Mouse (Mus musculus) heart, postnatal 0 days (tissue): Measurements from ENCODE around the gene Uhrf1bp1. TPM values are rescaled to one million over a fixed set of nuclear protein-coding genes. Genes with fewer than 3 reads are reported as not detected.

Source experiments
- ATAC-seq: fragments of 200-750 bp; cut with Nextera tagmentation; 2 replicates; pipeline ENCODE4 v1.8.0; 2017; ENCODE audit warnings: low read depth, moderate number of reproducible peaks, moderate library complexity; ENCODE audit not compliant: insufficient read depth
- DNase-seq: peaks from one replicate; pipeline ENCODE4 v3.0.0-alpha.2; 2016; ENCODE audit warnings: low spot score
- H3K27ac ChIP-seq: fragments of 300-500 bp; sonication (generic); 2 replicates; pipeline ENCODE4 v1.5.1; 2014; ENCODE audit warnings: low read depth, mild to moderate bottlenecking
- H3K27me3 ChIP-seq: fragments of 300-500 bp; sonication (generic); 2 replicates; pipeline ENCODE4 v1.6.1; 2014; ENCODE audit warnings: low read length, mixed read lengths; ENCODE audit not compliant: control insufficient read depth, insufficient read depth
- H3K36me3 ChIP-seq: fragments of 300-500 bp; sonication (generic); replicated peaks from 2 replicates; pipeline ENCODE4 v1.6.1; 2014; ENCODE audit warnings: low read length, mixed read lengths; ENCODE audit not compliant: control insufficient read depth, insufficient read depth
- H3K4me1 ChIP-seq: fragments of 300-500 bp; sonication (generic); 2 replicates; pipeline ENCODE4 v1.6.1; 2014; ENCODE audit warnings: antibody characterized with exemption; ENCODE audit not compliant: control insufficient read depth, insufficient read depth
- H3K4me2 ChIP-seq: fragments of 300-500 bp; sonication (generic); 2 replicates; pipeline ENCODE4 v1.6.1; 2014; ENCODE audit warnings: low read depth, mild to moderate bottlenecking, low read length, moderate library complexity
- H3K4me3 ChIP-seq: fragments of 300-500 bp; sonication (generic); 2 replicates; pipeline ENCODE4 v1.5.1; 2014; ENCODE audit warnings: low read depth, low read length
- H3K9ac ChIP-seq: fragments of 300-500 bp; sonication (generic); replicated peaks from 2 replicates; pipeline ENCODE4 v1.6.1; 2014; ENCODE audit warnings: low read depth, low read length, mixed read lengths
- H3K9me3 ChIP-seq: fragments of 300-500 bp; sonication (generic); replicated peaks from 2 replicates; pipeline ENCODE4 v1.6.1; 2016; ENCODE audit warnings: low read length; ENCODE audit not compliant: control insufficient read depth
- CTCF ChIP-seq: IDR thresholded peaks from 2 replicates; pipeline ENCODE4 v1.5.1; 2016; ENCODE audit warnings: antibody characterized with exemption, control low read depth, low read depth
- EP300 ChIP-seq: IDR thresholded peaks from 2 replicates; pipeline ENCODE4 v1.6.1; 2016; ENCODE audit warnings: antibody characterized with exemption, low read depth
- WGBS: fragments of 180-500 bp; shearing (Covaris S2); extraction: QIAGEN DNeasy Blood & Tissue Kit; methylation state at CpG from one replicate; pipeline ENCODE4 v1.1.7; 2014; 5-methylcytosine and 5-hydroxymethylcytosine counted together
- polyA plus RNA-seq: library from polyadenylated mRNA; unstranded; fragments of >200 nt; fragmentation: Nextera tagmentation; extraction: Ambion mirVana; gene quantifications from 2 replicates; pipeline ENCODE4 v1.2.1, GENCODE M21; 2015
- total RNA-seq: library from RNA; depleted of rRNA; stranded (reverse); fragments of >200 nt; gene quantifications from 2 replicates; pipeline ENCODE4 v1.2.3, GENCODE M21; 2014; ENCODE audit warnings: low replicate concordance

Uhrf1bp1 gene
- total and polyA plus RNA-seq, 2 experiments from 2014 or later = 1.9 to 12.3 TPM

- WGBS = 2% methylated on average over 52 of the region's 53 CpGs
- Histone ChIP-seq H3K27ac (peak within 1 kb of the TSS; percentile 90), H3K4me2 (peak within 1 kb of the TSS; percentile 99), H3K27me3 (no peaks in the 10 kb centered on the region), H3K36me3 (peaks cover 12% of the 10 kb centered on the region), H3K4me3 (peak within 1 kb of the TSS; percentile 95), H3K9ac (peak within 1 kb of the TSS; percentile 79), H3K4me1 (peaks cover 21% of the 10 kb centered on the region), H3K9me3 (no peaks in the 10 kb centered on the region)
- DNase-seq (peak; percentile 34), ATAC-seq (peak; percentile 47)
- no peak for TF ChIP-seq EP300
- no peak for TF ChIP-seq CTCF
Observed at GRCm38 (mm10) chr17:27909622-27910500, 53.6 kb downstream of the Uhrf1bp1 start, which contains the start of gene Taf11. TSS of gene Taf11 (minus strand) at chr17:27909844.

GRCm38 (mm10) chr17:27911371-27911770 lies 55.1 kb downstream of the Uhrf1bp1 start:
- TF ChIP-seq CTCF = no peak
- no peak for TF ChIP-seq EP300
- no peak overlapping the region for H3K4me2 ChIP-seq
- no peaks in the 10 kb centered on the region for H3K27me3 ChIP-seq
- ATAC-seq (no peak), DNase-seq (no peak)
- H3K9ac ChIP-seq = no peak overlapping the region
- WGBS = 89% methylated on average over 7 of the region's 7 CpGs
- H3K36me3 ChIP-seq = peaks cover 7% of the 10 kb centered on the region; the same call in 1 of the 2 replicates
- H3K27ac ChIP-seq = no peak overlapping the region
- no peaks in the 10 kb centered on the region for H3K9me3 ChIP-seq
- peaks cover 21% of the 10 kb centered on the region for H3K4me1 ChIP-seq
- H3K4me3 ChIP-seq = no peak overlapping the region

- Histone ChIP-seq H3K36me3 (peaks cover 7% of the 10 kb centered on the region; the same call in 1 of the 2 replicates), H3K9me3 (no peaks in the 10 kb centered on the region), H3K4me3 (no peak overlapping the region), H3K9ac (no peak overlapping the region), H3K27me3 (no peaks in the 10 kb centered on the region), H3K4me2 (no peak overlapping the region), H3K27ac (no peak overlapping the region), H3K4me1 (peaks cover 7% of the 10 kb centered on the region; the same call in 1 of the 2 replicates)
- TF ChIP-seq EP300 = no peak
- TF ChIP-seq CTCF = no peak
- ATAC-seq = no peak
- 89% methylated on average over 4 of the region's 4 CpGs for WGBS
- DNase-seq = no peak
Observed at GRCm38 (mm10) chr17:27914742-27915141, 58.5 kb downstream of the Uhrf1bp1 start.

GRCm38 (mm10) chr17:27916366-27916765 lies 60.1 kb downstream of the Uhrf1bp1 start:
- WGBS = 55% methylated on average over 4 of the region's 4 CpGs
- ATAC-seq = no peak
- Histone ChIP-seq H3K4me1 (peaks cover 8% of the 10 kb centered on the region; the same call in 1 of the 2 replicates), H3K9me3 (no peaks in the 10 kb centered on the region), H3K27me3 (no peaks in the 10 kb centered on the region), H3K36me3 (peaks cover 7% of the 10 kb centered on the region; the same call in 1 of the 2 replicates), H3K27ac (no peak overlapping the region), H3K9ac (no peak overlapping the region), H3K4me3 (no peak overlapping the region), H3K4me2 (no peak overlapping the region)
- TF ChIP-seq EP300 = no peak
- TF ChIP-seq CTCF = no peak
- DNase-seq = no peak

- Histone ChIP-seq H3K4me1 (peaks cover 8% of the 10 kb centered on the region; the same call in 1 of the 2 replicates), H3K9ac (no peak overlapping the region), H3K27ac (no peak overlapping the region), H3K36me3 (no peaks in the 10 kb centered on the region), H3K9me3 (no peaks in the 10 kb centered on the region), H3K4me2 (no peak overlapping the region), H3K4me3 (no peak overlapping the region), H3K27me3 (no peaks in the 10 kb centered on the region)
- DNase-seq = no peak
- TF ChIP-seq CTCF (no peak), EP300 (no peak)
- no peak for ATAC-seq
- 63% methylated on average over 4 of the region's 4 CpGs for WGBS
Observed at GRCm38 (mm10) chr17:27920676-27921075, 64.4 kb downstream of the Uhrf1bp1 start.
